Mouse (Mus musculus) liver, embryonic 14.5 days (tissue): ENCODE measurements around the gene Icos.

ENCODE experiments used
- CTCF ChIP-seq: IDR thresholded peaks from 2 replicates; pipeline ENCODE4 v1.5.1; 2016; ENCODE audit warnings: antibody characterized with exemption, low read depth, control low read depth
- EP300 ChIP-seq: IDR thresholded peaks from 2 replicates; pipeline ENCODE4 v1.6.1; 2016; ENCODE audit warnings: antibody characterized with exemption, low read depth

- peak; percentile 53 for TF ChIP-seq CTCF
- TF ChIP-seq EP300, result no peak
These were observed 23.0 kb upstream of the Icos start for GRCm38 (mm10) chr1:60954759-60955158.
